Mouse (Mus musculus) forebrain, embryonic 11.5 days (tissue): Measurements from ENCODE around the gene Rhbdf1. TPM values are rescaled to one million over a fixed set of nuclear protein-coding genes. Genes with fewer than 3 reads are reported as not detected.
A peak's percentile ranks its signal among the peaks of the same experiment; 100 is the strongest.

Experiments used
- ATAC-seq: fragments of 200-750 bp; cut with Nextera tagmentation; replicated peaks from 2 replicates; pipeline ENCODE4 v1.8.0; 2017; ENCODE audit warnings: moderate TSS enrichment; ENCODE audit not compliant: low FRiP score
- DNase-seq: peaks from one replicate; pipeline ENCODE4 v3.0.0-alpha.2; 2017; ENCODE audit warnings: low spot score
- H3K27ac ChIP-seq: fragments of 300-500 bp; sonication (generic); 2 replicates; pipeline ENCODE4 v1.5.1; 2014; ENCODE audit warnings: low read depth, low read length
- H3K27me3 ChIP-seq: fragments of 300-500 bp; sonication (generic); 2 replicates; pipeline ENCODE4 v1.6.1; 2014; ENCODE audit warnings: mild to moderate bottlenecking, low read length, mixed read lengths; ENCODE audit not compliant: control insufficient read depth, insufficient read depth
- H3K36me3 ChIP-seq: fragments of 300-500 bp; sonication (generic); 2 replicates; pipeline ENCODE4 v1.6.1; 2014; ENCODE audit warnings: mild to moderate bottlenecking, low read length, moderate library complexity, mixed read lengths; ENCODE audit not compliant: control insufficient read depth, insufficient read depth
- H3K4me1 ChIP-seq: fragments of 300-500 bp; sonication (generic); replicated peaks from 2 replicates; pipeline ENCODE4 v1.6.1; 2014; ENCODE audit warnings: low read length, mixed read lengths; ENCODE audit not compliant: control insufficient read depth, insufficient read depth
- H3K4me2 ChIP-seq: fragments of 300-500 bp; sonication (generic); 2 replicates; pipeline ENCODE4 v1.6.1; 2014; ENCODE audit warnings: low read depth, mild to moderate bottlenecking, low read length, moderate library complexity, mixed read lengths; ENCODE audit not compliant: severe bottlenecking
- H3K4me3 ChIP-seq: fragments of 300-500 bp; sonication (generic); 2 replicates; pipeline ENCODE4 v1.5.1; 2014; ENCODE audit warnings: low read depth, low read length
- H3K9ac ChIP-seq: fragments of 300-500 bp; sonication (generic); 2 replicates; pipeline ENCODE4 v1.6.1; 2014; ENCODE audit warnings: low read length
- H3K9me3 ChIP-seq: fragments of 300-500 bp; sonication (generic); 2 replicates; pipeline ENCODE4 v1.6.1; 2016; ENCODE audit warnings: low read length, mixed read lengths; ENCODE audit not compliant: control insufficient read depth
- WGBS: fragments of 180-500 bp; shearing (Covaris S2); extraction: QIAGEN DNeasy Blood & Tissue Kit; methylation state at CpG from one replicate; pipeline ENCODE4 v1.1.7; 2014; 5-methylcytosine and 5-hydroxymethylcytosine counted together
- polyA plus RNA-seq: library from polyadenylated mRNA; unstranded; fragments of >200 nt; fragmentation: Nextera tagmentation; extraction: Ambion mirVana; gene quantifications from 2 replicates; pipeline ENCODE4 v1.2.1, GENCODE M21; 2014

Rhbdf1 gene
- 20.4 and 21.3 TPM in 2 replicates for polyA plus RNA-seq

- under 1% methylated on average over 66 of the region's 72 CpGs for WGBS
- peak within 1 kb of the TSS; percentile 78 for H3K9ac ChIP-seq
- peaks cover 12% of the 10 kb centered on the region for H3K4me1 ChIP-seq
- peak within 1 kb of the TSS; percentile 74 for H3K4me3 ChIP-seq
- H3K9me3 ChIP-seq = no peaks in the 10 kb centered on the region
- H3K27me3 ChIP-seq = peaks cover 11% of the 10 kb centered on the region; the same call in 1 of the 2 replicates
- ATAC-seq = peak; percentile 43
- no peaks in the 10 kb centered on the region for H3K36me3 ChIP-seq
- no peak for DNase-seq
- H3K4me2 ChIP-seq = peak within 1 kb of the TSS; percentile 99
- H3K27ac ChIP-seq = peak within 1 kb of the TSS; percentile 25
These were observed at the start of gene Rhbdf1 for GRCm38 (mm10) chr11:32221951-32222409. Gene Rhbdf1, minus strand, starts transcription at chr11:32222300.

- no peak overlapping the region for H3K4me2 ChIP-seq
- 62% methylated on average over 4 of the region's 4 CpGs for WGBS
- no peaks in the 10 kb centered on the region for H3K36me3 ChIP-seq
- DNase-seq (no peak), ATAC-seq (no peak)
- no peaks in the 10 kb centered on the region for H3K27me3 ChIP-seq
- no peak overlapping the region for H3K9ac ChIP-seq
- H3K27ac ChIP-seq = no peak overlapping the region
- H3K9me3 ChIP-seq = no peaks in the 10 kb centered on the region
- no peak overlapping the region for H3K4me3 ChIP-seq
- H3K4me1 ChIP-seq = no peaks in the 10 kb centered on the region; the same call in 1 of the 2 replicates
These were observed 49.1 kb upstream of the Rhbdf1 start for GRCm38 (mm10) chr11:32271178-32271577.

GRCm38 (mm10) chr11:32268952-32269351 lies 46.9 kb upstream of the Rhbdf1 start:
- Histone ChIP-seq H3K9me3 (no peaks in the 10 kb centered on the region), H3K9ac (no peak overlapping the region), H3K27me3 (no peaks in the 10 kb centered on the region), H3K27ac (no peak overlapping the region), H3K36me3 (no peaks in the 10 kb centered on the region), H3K4me1 (no peaks in the 10 kb centered on the region; the same call in 1 of the 2 replicates), H3K4me2 (no peak overlapping the region), H3K4me3 (no peak overlapping the region)
- WGBS = 81% methylated on average over 5 of the region's 5 CpGs
- ATAC-seq (no peak), DNase-seq (no peak)

- Histone ChIP-seq H3K27ac (no peak overlapping the region), H3K36me3 (no peaks in the 10 kb centered on the region), H3K9me3 (no peaks in the 10 kb centered on the region), H3K27me3 (no peaks in the 10 kb centered on the region), H3K9ac (peak overlapping the region; percentile 95), H3K4me1 (no peaks in the 10 kb centered on the region; the same call in 1 of the 2 replicates), H3K4me2 (peak overlapping the region; percentile 70), H3K4me3 (peak overlapping the region; percentile 73; the same call in 1 of the 2 replicates)
- peak; percentile 45 for ATAC-seq
- no peak for DNase-seq
- WGBS = 23% methylated on average over 5 of the region's 5 CpGs
These were observed 45.9 kb upstream of the Rhbdf1 start for GRCm38 (mm10) chr11:32267964-32268363.

- peak; percentile 97 for DNase-seq
- Histone ChIP-seq H3K36me3 (no peaks in the 10 kb centered on the region), H3K4me2 (peak within 1 kb of the TSS; percentile 70), H3K4me1 (no peaks in the 10 kb centered on the region; the same call in 1 of the 2 replicates), H3K27ac (peak within 1 kb of the TSS; percentile 92), H3K4me3 (peak within 1 kb of the TSS; percentile 73), H3K9me3 (no peaks in the 10 kb centered on the region), H3K9ac (peak within 1 kb of the TSS; percentile 95), H3K27me3 (no peaks in the 10 kb centered on the region)
- 1% methylated on average over 54 of the region's 54 CpGs for WGBS
- peak; percentile 99 for ATAC-seq
These were observed 45.2 kb upstream of the Rhbdf1 start, which contains the start of gene Nprl3 for GRCm38 (mm10) chr11:32267188-32267884. Gene Nprl3, minus strand, starts transcription at chr11:32267707.

- no peak for ATAC-seq
- Histone ChIP-seq H3K4me1 (no peaks in the 10 kb centered on the region; the same call in 1 of the 2 replicates), H3K4me3 (peak overlapping the region; percentile 73), H3K9ac (peak overlapping the region; percentile 95), H3K27ac (peak overlapping the region; percentile 92), H3K9me3 (no peaks in the 10 kb centered on the region), H3K36me3 (no peaks in the 10 kb centered on the region), H3K27me3 (no peaks in the 10 kb centered on the region), H3K4me2 (peak overlapping the region; percentile 70)
- 35% methylated on average over 6 of the region's 6 CpGs for WGBS
- DNase-seq = no peak
These were observed 44.7 kb upstream of the Rhbdf1 start for GRCm38 (mm10) chr11:32266776-32267175.

GRCm38 (mm10) chr11:32266194-32266593 lies 44.1 kb upstream of the Rhbdf1 start:
- 91% methylated on average over 6 of the region's 6 CpGs for WGBS
- H3K9ac ChIP-seq = no peak overlapping the region
- no peak overlapping the region for H3K27ac ChIP-seq

GRCm38 (mm10) chr11:32265117-32265738 lies 43.1 kb upstream of the Rhbdf1 start:
- H3K27me3 ChIP-seq = no peaks in the 10 kb centered on the region
- no peak overlapping the region for H3K4me3 ChIP-seq
- no peak for ATAC-seq
- H3K4me2 ChIP-seq = no peak overlapping the region
- H3K9me3 ChIP-seq = no peaks in the 10 kb centered on the region
- H3K4me1 ChIP-seq = no peaks in the 10 kb centered on the region; the same call in 1 of the 2 replicates
- DNase-seq = no peak
- H3K9ac ChIP-seq = no peak overlapping the region
- H3K36me3 ChIP-seq = no peaks in the 10 kb centered on the region
- no peak overlapping the region for H3K27ac ChIP-seq
- 92% methylated on average over 3 of the region's 3 CpGs for WGBS

More at GRCm38 (mm10) chr11:32266194-32266593, 44.1 kb upstream of the Rhbdf1 start:
- ATAC-seq (no peak), DNase-seq (no peak)
- no peaks in the 10 kb centered on the region for H3K36me3 ChIP-seq
- H3K9me3 ChIP-seq = no peaks in the 10 kb centered on the region
- no peaks in the 10 kb centered on the region for H3K27me3 ChIP-seq
- no peaks in the 10 kb centered on the region; the same call in 1 of the 2 replicates for H3K4me1 ChIP-seq
- H3K4me3 ChIP-seq = no peak overlapping the region
- H3K4me2 ChIP-seq = no peak overlapping the region
